Mouse (Mus musculus): ENCODE results near the gene Trim54. TPM values are rescaled to one million over a fixed set of nuclear protein-coding genes. Genes with fewer than 3 reads are reported as not detected.

The Trim54 gene
- polyA plus RNA-seq (2014; fragmentation: Nextera tagmentation; extraction: Ambion mirVana): 0.30 and 0.65 TPM in 2 replicates

DNA sequence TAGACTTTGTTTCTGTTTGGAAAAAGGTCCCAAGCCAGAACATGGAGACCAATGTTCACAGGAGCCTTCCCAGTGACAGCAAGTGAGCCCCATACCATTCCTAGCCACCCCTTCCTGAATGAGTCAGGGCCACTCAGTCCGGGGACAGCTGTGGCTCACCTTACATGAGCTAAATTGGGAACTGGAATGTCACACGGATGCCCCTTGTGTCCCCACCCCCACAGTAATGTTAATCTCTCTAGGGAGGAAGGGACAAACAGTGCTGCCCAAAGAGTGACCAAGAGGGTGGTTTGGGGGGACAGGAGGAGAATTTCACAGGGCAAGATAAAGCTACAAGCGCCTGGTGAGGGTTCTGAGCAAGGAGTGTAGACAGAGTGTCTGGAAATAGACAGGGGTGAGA, at the start of gene Trim54:
TSS of gene Trim54 (plus strand) at position 359 of the 400 bp plus-strand sequence.
- Histone ChIP-seq H3K27me3 (ENCODE audit: control insufficient read depth, insufficient read depth, low read length) (no peaks in the 10 kb centered on the region), H3K4me2 (ENCODE audit: low read depth, severe bottlenecking) (no peak within 1 kb of the TSS), H3K36me3 (ENCODE audit: control insufficient read depth, insufficient read depth, low read length) (no peaks in the 10 kb centered on the region), H3K4me1 (ENCODE audit: control insufficient read depth, insufficient read depth, low read length) (no peaks in the 10 kb centered on the region), H3K27ac (replicated peaks; ENCODE audit: low read depth, low read length) (no peak within 1 kb of the TSS), H3K9me3 (ENCODE audit: control insufficient read depth, low read length) (no peaks in the 10 kb centered on the region), H3K4me3 (ENCODE audit: low read depth, low read length) (no peak within 1 kb of the TSS), H3K9ac (ENCODE audit: low read length) (no peak within 1 kb of the TSS)
- ATAC-seq (ENCODE audit: insufficient number of reproducible peaks, low FRiP score, low TSS enrichment, low read depth) (no peak), DNase-seq (ENCODE audit: low spot score) (no peak)
- 38% methylated on average over 3 of the region's 3 CpGs for WGBS

DNA sequence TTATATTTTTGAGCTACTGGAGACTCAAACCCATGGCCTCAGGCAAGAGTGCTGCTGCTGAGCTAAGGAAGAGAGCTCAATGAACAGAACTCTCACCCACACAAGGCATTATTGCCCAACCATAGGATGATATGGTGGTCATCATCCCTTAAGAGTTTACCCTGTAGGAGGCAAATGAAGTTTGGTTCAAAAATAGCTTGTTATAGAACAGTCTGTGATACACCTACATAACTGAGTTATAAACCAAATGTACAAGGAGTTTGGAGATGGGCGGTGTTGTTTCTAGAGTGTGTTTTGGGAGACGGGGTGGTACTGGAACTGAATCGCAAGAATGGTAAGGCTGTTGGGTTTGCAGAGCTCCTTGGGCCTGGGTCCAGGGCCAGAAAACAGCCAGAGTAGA, 46.7 kb upstream of the Trim54 start:
- no peak overlapping the region for H3K27ac ChIP-seq (replicated peaks; ENCODE audit: low read depth, low read length)
- no peak for ATAC-seq (ENCODE audit: insufficient number of reproducible peaks, low FRiP score, low TSS enrichment, low read depth)
- H3K9me3 ChIP-seq (ENCODE audit: control insufficient read depth, low read length): no peaks in the 10 kb centered on the region
- H3K36me3 ChIP-seq (ENCODE audit: control insufficient read depth, insufficient read depth, low read length): peaks cover 40% of the 10 kb centered on the region
- no peak overlapping the region for H3K4me2 ChIP-seq (ENCODE audit: low read depth, severe bottlenecking)
- H3K9ac ChIP-seq (ENCODE audit: low read length): no peak overlapping the region
- 96% methylated on average over 3 of the region's 3 CpGs for WGBS
- H3K4me3 ChIP-seq (ENCODE audit: low read depth, low read length): no peak overlapping the region
- H3K4me1 ChIP-seq (ENCODE audit: control insufficient read depth, insufficient read depth, low read length): no peaks in the 10 kb centered on the region
- DNase-seq (ENCODE audit: low spot score): no peak
- H3K27me3 ChIP-seq (ENCODE audit: control insufficient read depth, insufficient read depth, low read length): no peaks in the 10 kb centered on the region

DNA sequence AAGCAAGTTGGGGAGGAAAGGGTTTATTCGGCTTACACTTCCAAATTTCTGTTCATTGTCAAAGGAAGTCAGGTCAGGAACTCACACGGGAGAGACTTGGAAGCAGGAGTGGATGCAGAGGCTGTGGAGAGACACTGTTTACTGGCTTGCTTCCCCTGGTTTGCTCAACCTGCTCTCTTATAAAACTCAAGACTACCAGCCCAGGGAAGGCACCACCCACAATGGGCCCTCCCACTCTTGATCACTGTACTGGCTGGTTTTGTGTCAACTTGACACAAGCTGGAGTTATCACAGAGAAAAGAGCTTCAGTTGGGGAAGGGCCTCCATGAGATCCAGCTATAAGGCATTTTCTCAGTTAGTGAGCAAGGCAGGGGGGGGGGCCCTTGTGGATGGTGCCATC, 45.5 kb upstream of the Trim54 start:
- Histone ChIP-seq H3K4me1 (ENCODE audit: control insufficient read depth, insufficient read depth, low read length) (no peaks in the 10 kb centered on the region), H3K36me3 (ENCODE audit: control insufficient read depth, insufficient read depth, low read length) (peaks cover 50% of the 10 kb centered on the region), H3K4me2 (ENCODE audit: low read depth, severe bottlenecking) (no peak overlapping the region), H3K9ac (ENCODE audit: low read length) (no peak overlapping the region), H3K4me3 (ENCODE audit: low read depth, low read length) (no peak overlapping the region), H3K27me3 (ENCODE audit: control insufficient read depth, insufficient read depth, low read length) (no peaks in the 10 kb centered on the region), H3K27ac (replicated peaks; ENCODE audit: low read depth, low read length) (no peak overlapping the region), H3K9me3 (ENCODE audit: control insufficient read depth, low read length) (no peaks in the 10 kb centered on the region)
- no peak for DNase-seq (ENCODE audit: low spot score)
- ATAC-seq (ENCODE audit: insufficient number of reproducible peaks, low FRiP score, low TSS enrichment, low read depth): no peak
- 91% methylated on average over 2 of the region's 2 CpGs for WGBS

DNA sequence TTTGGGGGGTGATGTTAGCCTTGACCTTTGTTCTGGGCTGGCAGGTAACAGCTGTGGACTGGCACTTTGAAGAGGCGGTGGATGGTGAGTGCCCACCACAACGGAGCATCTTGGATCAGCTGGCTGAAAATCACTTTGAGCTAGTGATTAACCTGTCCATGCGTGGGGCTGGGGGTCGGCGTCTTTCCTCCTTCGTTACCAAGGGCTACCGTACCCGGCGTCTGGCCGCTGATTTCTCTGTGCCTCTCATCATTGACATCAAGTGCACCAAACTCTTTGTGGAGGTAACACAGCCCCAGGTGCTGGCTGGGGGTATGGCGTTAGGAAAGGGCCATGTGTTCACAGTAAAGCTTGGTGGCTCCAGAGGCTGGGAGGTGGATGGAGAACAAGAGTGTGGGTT, 44.7 kb upstream of the Trim54 start:
- WGBS: 94% methylated on average over 11 of the region's 11 CpGs

DNA sequence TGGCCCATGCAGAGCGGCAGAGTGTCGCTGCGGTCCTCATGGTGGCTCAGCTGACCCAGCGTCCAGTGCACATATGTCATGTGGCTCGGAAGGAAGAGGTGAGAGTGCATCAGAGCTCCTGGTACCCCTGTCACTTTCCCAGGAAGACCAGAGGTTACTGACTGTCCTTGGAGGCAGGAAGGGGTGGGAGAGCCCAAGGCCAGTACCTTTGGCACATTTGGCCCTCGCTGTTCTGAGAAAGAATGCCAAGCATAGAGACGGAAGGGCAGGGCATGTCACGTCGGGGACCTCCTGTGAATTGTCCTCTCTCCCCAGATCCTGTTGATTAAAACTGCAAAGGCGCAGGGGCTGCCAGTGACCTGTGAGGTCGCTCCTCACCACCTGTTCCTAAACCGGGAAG, 43.3 kb upstream of the Trim54 start:
- Histone ChIP-seq H3K4me1 (ENCODE audit: control insufficient read depth, insufficient read depth, low read length) (no peaks in the 10 kb centered on the region), H3K36me3 (ENCODE audit: control insufficient read depth, insufficient read depth, low read length) (peaks cover 49% of the 10 kb centered on the region), H3K9me3 (ENCODE audit: control insufficient read depth, low read length) (no peaks in the 10 kb centered on the region), H3K27me3 (ENCODE audit: control insufficient read depth, insufficient read depth, low read length) (no peaks in the 10 kb centered on the region), H3K9ac (ENCODE audit: low read length) (no peak overlapping the region), H3K4me3 (ENCODE audit: low read depth, low read length) (no peak overlapping the region), H3K4me2 (ENCODE audit: low read depth, severe bottlenecking) (no peak overlapping the region), H3K27ac (replicated peaks; ENCODE audit: low read depth, low read length) (no peak overlapping the region)
- WGBS: 91% methylated on average over 12 of the region's 12 CpGs
- DNase-seq (ENCODE audit: low spot score) (no peak), ATAC-seq (ENCODE audit: insufficient number of reproducible peaks, low FRiP score, low TSS enrichment, low read depth) (no peak)

More for the DNA sequence above, 44.7 kb upstream of the Trim54 start:
- Histone ChIP-seq H3K27me3 (ENCODE audit: control insufficient read depth, insufficient read depth, low read length) (no peaks in the 10 kb centered on the region), H3K9me3 (ENCODE audit: control insufficient read depth, low read length) (no peaks in the 10 kb centered on the region), H3K4me3 (ENCODE audit: low read depth, low read length) (no peak overlapping the region), H3K4me2 (ENCODE audit: low read depth, severe bottlenecking) (no peak overlapping the region), H3K27ac (replicated peaks; ENCODE audit: low read depth, low read length) (no peak overlapping the region), H3K4me1 (ENCODE audit: control insufficient read depth, insufficient read depth, low read length) (no peaks in the 10 kb centered on the region), H3K9ac (ENCODE audit: low read length) (no peak overlapping the region), H3K36me3 (ENCODE audit: control insufficient read depth, insufficient read depth, low read length) (peaks cover 50% of the 10 kb centered on the region)
- no peak for ATAC-seq (ENCODE audit: insufficient number of reproducible peaks, low FRiP score, low TSS enrichment, low read depth)
- DNase-seq (ENCODE audit: low spot score): no peak

DNA sequence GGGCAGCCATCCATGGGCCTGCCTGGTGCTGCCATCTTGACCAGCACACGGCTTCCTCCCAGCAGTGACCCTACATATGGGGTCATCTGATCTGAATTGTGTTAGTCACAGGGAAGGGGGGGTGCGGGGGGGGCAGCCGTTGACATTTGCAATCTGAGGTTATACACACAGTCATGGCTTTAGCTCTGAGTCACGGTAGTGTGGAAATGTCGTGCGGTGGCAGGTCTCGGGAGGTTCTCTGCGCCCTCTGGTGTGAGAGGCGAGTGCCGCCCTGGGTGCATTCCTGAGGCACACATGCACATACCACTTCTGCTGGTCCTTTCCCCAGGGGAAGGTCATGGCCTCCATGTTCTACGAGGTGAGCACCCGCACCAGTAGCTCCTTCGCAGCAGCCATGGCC, 40.2 kb upstream of the Trim54 start:
- 95% methylated on average over 13 of the region's 13 CpGs for WGBS
- ATAC-seq (ENCODE audit: insufficient number of reproducible peaks, low FRiP score, low TSS enrichment, low read depth) (no peak), DNase-seq (ENCODE audit: low spot score) (no peak)
- Histone ChIP-seq H3K4me2 (ENCODE audit: low read depth, severe bottlenecking) (no peak overlapping the region), H3K27me3 (ENCODE audit: control insufficient read depth, insufficient read depth, low read length) (no peaks in the 10 kb centered on the region), H3K27ac (replicated peaks; ENCODE audit: low read depth, low read length) (no peak overlapping the region), H3K9ac (ENCODE audit: low read length) (no peak overlapping the region), H3K4me3 (ENCODE audit: low read depth, low read length) (no peak overlapping the region), H3K9me3 (ENCODE audit: control insufficient read depth, low read length) (no peaks in the 10 kb centered on the region), H3K4me1 (ENCODE audit: control insufficient read depth, insufficient read depth, low read length) (no peaks in the 10 kb centered on the region), H3K36me3 (ENCODE audit: control insufficient read depth, insufficient read depth, low read length) (peaks cover 40% of the 10 kb centered on the region)

DNA sequence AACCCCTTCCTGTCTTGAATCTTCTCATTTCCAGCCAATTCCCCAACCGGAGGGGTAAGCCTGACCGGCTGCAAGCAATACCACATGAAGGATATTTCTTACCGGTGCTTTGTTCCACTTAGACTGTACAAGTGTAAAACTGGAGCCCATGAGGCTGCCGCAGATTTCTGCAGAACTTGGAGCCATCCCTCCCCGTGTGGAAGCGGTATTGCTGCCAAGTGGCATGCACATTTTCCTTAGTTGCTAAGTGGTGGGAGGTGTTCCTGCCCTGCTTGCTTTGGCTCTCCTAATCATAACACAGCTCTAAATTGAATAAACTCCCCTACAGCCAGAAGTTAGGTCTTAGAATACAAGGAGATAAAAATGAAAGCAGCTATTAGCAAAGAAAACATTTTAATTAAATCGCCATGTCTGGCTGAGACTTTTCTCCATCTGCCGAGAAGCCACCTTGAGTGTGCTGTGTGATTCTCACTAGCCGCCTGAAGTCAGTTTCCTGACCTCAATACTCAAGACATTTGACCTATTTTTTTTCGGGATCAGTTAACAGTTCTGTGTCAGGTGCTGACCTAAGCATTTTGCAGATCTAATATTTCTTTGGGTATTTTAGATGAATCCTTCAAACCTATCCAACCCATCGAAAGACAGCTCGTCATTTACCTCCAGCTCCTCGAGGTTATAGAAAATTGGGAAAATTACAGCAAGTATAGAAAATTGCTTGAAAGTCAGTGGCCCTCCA, 36.3 kb upstream of the Trim54 start:
- DNase-seq (ENCODE audit: low spot score) (no peak), ATAC-seq (ENCODE audit: insufficient number of reproducible peaks, low FRiP score, low TSS enrichment, low read depth) (no peak)
- 85% methylated on average over 13 of the region's 13 CpGs for WGBS
- Histone ChIP-seq H3K27me3 (ENCODE audit: control insufficient read depth, insufficient read depth, low read length) (no peaks in the 10 kb centered on the region; the same call in 1 of the 2 replicates), H3K9me3 (ENCODE audit: control insufficient read depth, low read length) (no peaks in the 10 kb centered on the region), H3K4me2 (ENCODE audit: low read depth, severe bottlenecking) (no peak overlapping the region), H3K27ac (replicated peaks; ENCODE audit: low read depth, low read length) (no peak overlapping the region), H3K4me1 (ENCODE audit: control insufficient read depth, insufficient read depth, low read length) (0 out of 2 replicates have a peak, but pooled peaks cover 3% of the 10 kb centered on the region), H3K36me3 (ENCODE audit: control insufficient read depth, insufficient read depth, low read length) (peaks cover 24% of the 10 kb centered on the region), H3K9ac (ENCODE audit: low read length) (no peak overlapping the region), H3K4me3 (ENCODE audit: low read depth, low read length) (no peak overlapping the region)

DNA sequence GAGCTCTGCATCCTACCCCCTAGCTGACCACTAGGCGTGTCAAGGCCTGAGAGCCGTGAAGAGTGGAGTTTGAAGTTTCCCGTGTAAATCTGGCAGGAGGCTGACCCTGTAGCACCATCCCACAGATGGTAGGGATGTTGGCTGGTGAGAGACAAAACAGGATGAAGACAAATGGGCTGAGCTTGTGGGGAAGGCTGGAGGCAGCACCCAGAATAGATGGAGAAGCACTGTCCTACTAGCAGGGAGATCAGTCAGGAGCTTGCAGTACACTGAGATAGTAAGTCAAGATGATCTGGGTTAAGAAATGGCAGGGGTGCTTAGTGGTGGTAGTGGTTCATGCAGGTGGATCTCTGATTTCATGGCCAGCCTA, 35.7 kb upstream of the Trim54 start:
- DNase-seq (ENCODE audit: low spot score) (no peak), ATAC-seq (ENCODE audit: insufficient number of reproducible peaks, low FRiP score, low TSS enrichment, low read depth) (no peak)
- 69% methylated on average over 3 of the region's 3 CpGs for WGBS
- no peaks in the 10 kb centered on the region for H3K9me3 ChIP-seq (ENCODE audit: control insufficient read depth, low read length)
- no peak overlapping the region for H3K4me3 ChIP-seq (ENCODE audit: low read depth, low read length)
- H3K27ac ChIP-seq (replicated peaks; ENCODE audit: low read depth, low read length): no peak overlapping the region
- peaks cover 18% of the 10 kb centered on the region for H3K36me3 ChIP-seq (ENCODE audit: control insufficient read depth, insufficient read depth, low read length)
- H3K4me2 ChIP-seq (ENCODE audit: low read depth, severe bottlenecking): no peak overlapping the region
- no peak overlapping the region for H3K9ac ChIP-seq (ENCODE audit: low read length)
- no peaks in the 10 kb centered on the region; the same call in 1 of the 2 replicates for H3K27me3 ChIP-seq (ENCODE audit: control insufficient read depth, insufficient read depth, low read length)
- 0 out of 2 replicates have a peak, but pooled peaks cover 3% of the 10 kb centered on the region for H3K4me1 ChIP-seq (ENCODE audit: control insufficient read depth, insufficient read depth, low read length)

DNA sequence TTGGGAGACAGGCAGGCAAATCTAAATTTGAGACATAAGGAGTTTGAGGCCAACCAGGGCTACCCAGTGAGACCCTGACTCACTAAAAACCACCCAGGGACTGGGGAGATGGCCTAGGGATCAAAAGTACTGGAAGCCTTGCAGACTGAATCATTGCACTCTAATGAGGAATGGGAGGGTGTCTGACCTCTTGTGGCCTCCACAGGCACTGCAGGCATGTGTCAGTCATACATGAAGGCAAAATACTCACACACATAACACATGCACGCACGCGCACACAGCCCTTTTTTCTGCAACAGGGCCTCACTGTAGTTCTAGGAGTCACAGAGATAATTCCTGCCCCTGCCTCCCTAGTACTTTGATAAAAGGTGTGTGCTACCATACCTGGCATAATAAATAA, 35.1 kb upstream of the Trim54 start:
- peaks cover 14% of the 10 kb centered on the region for H3K36me3 ChIP-seq (ENCODE audit: control insufficient read depth, insufficient read depth, low read length)
- WGBS: 70% methylated on average over 3 of the region's 3 CpGs
- 0 out of 2 replicates have a peak, but pooled peaks cover 3% of the 10 kb centered on the region for H3K4me1 ChIP-seq (ENCODE audit: control insufficient read depth, insufficient read depth, low read length)
- DNase-seq (ENCODE audit: low spot score) (peak; percentile 71), ATAC-seq (ENCODE audit: insufficient number of reproducible peaks, low FRiP score, low TSS enrichment, low read depth) (no peak)
- H3K27ac ChIP-seq (replicated peaks; ENCODE audit: low read depth, low read length): no peak overlapping the region
- H3K4me2 ChIP-seq (ENCODE audit: low read depth, severe bottlenecking): no peak overlapping the region
- H3K9me3 ChIP-seq (ENCODE audit: control insufficient read depth, low read length): no peaks in the 10 kb centered on the region
- H3K27me3 ChIP-seq (ENCODE audit: control insufficient read depth, insufficient read depth, low read length): no peaks in the 10 kb centered on the region; the same call in 1 of the 2 replicates
- H3K9ac ChIP-seq (ENCODE audit: low read length): no peak overlapping the region
- no peak overlapping the region for H3K4me3 ChIP-seq (ENCODE audit: low read depth, low read length)
